Mouse (Mus musculus) monocyte, adult 2 months (primary cell): Measurements from ENCODE around the gene Irf4.

Experiments
- DNase-seq, 2 experiments: peaks; one replicate each; pipeline ENCODE4 v3.0.0; 2022; ENCODE audit warnings: low spot score in 2 of 2, low read depth in 1 of 2

Irf4 gene

DNA sequence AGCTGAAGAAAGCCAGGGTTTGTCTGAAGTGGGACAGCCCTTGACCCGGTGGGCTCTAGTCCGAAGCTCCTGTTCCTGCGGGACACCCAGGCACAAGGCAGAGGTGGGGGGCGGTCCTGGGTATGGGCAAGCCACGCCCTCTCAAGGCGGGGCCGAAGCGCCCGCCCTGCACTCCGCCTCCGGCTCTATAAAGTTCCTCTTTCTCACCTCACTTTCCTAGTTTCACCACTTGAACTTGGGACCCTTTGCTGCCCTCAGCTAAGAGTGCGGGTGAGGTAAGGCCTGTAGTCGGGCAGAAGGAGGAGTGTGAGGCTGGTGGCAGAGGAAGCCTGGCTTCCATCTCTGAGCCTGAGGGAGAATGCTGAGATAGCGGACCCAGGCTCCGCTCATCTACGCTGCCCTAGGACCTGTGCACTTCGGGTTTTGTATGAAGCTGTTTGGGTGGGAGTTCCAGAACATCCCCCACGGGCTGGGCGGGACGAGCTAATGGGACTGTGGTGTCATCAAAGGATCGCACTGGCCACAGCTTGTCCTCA is at the start of gene Irf4:
Gene Irf4 (plus strand): TSS at position 206 of the 536 bp plus-strand sequence.
- DNase-seq = peak; percentile 39 to 76

DNA sequence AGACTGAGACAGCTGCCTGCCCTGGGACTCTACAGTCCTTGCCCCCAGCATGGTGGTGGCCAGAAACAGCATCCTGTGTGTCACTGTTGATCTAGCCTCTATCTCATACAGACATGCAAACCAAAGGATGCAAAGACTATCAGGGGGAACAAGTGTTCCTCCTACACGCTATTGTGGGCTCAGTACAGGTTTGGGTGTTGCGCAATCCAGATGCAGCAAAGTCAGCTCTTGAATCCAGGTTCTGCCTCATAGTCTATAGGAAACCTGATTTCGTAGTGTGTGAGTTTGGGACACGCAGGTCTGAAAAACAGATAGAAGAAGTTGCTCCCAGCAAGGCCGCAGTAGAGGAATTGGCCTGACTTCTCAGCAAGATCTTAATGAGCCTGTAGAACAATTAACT is 46.3 kb upstream of the Irf4 start:
- DNase-seq = no peak

DNA sequence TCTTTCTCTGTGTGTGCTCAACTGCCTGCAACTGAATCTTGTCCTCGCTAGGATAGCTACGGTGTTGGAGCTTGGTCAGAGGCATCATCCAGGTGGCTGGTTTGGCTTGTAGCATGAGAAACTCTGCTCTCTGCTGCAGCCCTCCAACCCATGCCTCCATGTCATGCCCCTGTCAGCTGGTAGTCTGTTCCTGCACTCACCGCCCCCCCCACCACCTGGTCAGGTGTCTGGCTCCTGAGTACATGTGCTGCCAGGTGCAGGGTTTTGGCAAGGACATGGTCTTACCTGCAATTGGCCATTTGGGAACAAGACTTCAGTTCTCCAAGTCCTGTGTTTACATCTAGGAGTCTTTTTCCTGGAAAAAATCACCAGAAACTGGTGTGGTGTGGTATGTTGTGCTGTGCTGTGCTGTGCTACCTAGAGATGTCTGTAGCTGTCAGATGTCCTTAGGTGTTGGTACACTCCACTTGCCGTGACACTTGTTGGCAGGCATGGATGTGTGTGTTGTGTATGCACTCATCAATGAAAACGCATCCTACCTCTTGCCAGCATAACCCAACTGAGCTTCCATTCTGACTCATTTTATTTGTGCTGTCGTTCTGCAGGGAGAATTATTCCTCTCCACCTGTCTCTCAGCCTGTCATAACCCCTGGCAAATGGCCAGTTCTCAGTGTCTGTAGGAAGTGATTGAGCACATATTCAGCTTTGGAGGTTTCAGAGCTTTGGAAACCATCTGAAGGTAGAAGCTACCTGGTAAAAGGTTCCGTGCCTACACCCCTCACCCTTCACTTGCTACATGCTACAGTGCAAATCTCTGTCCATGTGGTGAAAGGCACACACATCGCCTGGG is 44.6 kb upstream of the Irf4 start:
- DNase-seq = no peak

DNA sequence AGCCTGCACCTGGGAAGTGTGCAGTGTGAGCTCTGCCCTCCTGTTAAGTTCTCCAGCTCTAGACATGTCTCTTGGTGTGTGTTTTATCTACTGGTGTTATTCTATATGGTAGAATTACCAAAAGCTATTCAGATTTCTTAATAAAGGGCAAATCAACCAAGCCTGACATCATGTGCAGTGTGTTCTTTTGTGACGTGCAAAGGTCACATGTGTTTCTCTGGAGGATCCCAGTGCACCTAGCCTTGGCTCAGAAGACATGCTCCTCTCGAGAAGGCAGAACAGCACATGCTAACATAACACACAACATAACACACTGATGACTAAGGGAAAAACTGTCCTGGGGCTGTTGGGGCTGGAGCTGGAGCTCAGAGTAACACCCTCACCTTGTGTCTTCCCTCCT is 38.0 kb upstream of the Irf4 start:
- no peak for DNase-seq

DNA sequence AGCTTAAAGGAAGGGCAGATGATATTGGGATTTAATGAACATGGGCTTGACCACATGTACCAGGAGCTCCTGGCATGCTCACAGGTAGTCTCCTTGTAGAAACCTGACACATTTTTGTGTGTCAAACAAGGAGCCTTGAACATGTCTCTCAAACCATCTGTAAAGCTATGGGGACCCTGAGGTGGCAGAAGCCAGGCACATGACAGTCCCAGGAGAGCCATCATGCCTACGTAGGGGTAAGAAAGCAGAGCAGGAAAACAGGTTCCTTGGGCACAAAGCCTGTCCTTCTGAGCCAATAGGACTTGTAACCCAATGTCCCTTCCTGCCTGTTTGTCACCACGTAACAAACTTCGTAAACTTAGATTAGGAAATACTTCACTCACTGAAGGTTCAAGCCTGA is 37.3 kb upstream of the Irf4 start:
- no peak for DNase-seq

DNA sequence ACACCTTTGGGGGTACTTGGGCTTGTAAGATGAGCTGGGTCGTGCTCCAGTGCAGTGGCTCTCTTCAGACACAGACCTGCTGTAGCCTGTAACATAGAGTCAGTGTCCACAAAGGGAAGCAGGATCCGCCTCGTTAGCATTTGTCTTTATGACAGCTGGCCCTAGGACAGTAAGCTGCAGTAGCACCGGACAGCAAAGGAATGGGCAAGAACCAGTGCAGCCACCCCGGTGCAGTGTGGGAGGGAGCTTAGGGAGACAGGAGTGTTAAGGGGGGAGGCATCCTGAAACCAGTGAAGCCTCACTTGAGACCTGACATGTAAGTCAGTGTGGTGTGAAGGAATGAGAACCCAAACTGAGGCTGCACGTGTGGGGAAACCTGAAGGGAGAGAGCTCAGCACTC is 36.7 kb upstream of the Irf4 start:
- DNase-seq = no peak

DNA sequence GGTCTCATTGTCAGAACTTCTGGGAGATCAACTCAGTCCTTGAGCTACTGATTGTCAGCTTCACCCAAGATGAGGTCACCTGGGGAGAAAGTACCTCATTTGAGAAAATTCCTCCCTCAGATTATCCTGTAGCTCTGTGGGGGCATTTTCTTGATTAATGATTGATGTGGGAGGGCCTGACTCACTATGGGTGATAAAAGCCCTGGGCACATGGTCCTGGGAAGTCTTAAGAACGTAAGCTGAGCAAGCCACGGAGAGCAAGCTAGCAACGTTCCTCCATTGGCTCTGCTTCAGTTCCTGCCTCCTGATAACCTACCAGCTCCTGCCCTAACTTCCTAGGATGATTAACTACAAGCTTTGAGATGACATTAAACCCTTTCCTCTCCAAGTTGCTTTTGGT is 35.4 kb upstream of the Irf4 start:
- DNase-seq = no peak

DNA sequence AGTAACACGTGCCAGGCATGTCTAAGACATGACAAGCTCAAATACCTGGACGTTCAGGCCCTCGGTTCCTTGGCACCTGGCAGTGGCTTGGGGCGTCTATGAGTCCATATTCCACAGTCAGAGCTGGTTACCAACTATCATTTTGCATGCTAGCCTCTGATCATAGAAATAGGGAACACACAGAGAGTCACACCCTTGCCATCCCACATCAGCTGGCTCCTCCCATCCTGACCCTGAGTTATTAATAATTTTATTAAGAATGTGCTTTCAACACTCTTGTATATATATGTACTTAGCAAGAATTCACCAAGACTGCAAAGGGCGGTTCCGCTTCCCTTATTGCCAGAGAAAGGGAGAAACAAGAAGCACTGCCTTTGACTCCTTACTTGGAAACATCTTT is 34.5 kb upstream of the Irf4 start:
- no peak for DNase-seq

DNA sequence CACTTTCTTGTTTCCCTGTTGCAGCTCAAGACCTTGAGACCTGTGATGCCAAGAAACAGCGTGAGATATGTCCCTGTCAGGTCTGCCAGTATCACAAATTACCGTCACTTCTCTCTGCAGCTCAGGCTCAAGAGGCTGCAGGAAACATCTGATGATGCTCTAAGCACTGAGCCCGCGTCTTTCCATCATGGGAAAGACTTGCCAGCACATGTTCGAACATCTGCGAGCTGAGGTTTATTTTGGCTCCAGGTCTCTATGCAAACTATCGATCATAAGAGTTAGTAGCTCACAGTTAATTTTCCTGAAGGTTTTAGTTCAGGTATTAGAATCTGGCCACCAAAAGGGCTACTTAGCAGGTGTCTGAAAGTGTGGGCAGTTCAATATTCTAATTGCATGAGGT is 34.0 kb upstream of the Irf4 start:
- DNase-seq = no peak

DNA sequence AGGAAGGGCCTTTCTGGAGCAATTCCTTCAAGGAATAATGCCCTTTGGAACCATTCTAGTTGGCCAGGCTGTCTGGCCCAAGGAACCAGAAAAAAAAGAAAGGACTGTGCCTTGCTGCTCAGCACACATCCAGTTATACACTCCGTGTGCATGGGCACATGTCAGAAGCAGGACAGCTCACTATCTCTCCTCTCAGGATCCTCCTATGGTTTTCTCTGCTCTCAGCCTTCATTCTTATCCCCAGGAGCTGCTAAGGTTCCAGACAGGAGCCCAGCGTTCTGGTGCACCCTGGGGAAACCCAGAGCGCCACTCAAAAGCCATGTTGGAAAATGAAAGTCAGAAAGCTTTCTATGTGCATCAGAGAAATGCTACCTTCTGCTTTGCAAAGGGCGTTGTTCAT is 33.5 kb upstream of the Irf4 start:
- no peak for DNase-seq

DNA sequence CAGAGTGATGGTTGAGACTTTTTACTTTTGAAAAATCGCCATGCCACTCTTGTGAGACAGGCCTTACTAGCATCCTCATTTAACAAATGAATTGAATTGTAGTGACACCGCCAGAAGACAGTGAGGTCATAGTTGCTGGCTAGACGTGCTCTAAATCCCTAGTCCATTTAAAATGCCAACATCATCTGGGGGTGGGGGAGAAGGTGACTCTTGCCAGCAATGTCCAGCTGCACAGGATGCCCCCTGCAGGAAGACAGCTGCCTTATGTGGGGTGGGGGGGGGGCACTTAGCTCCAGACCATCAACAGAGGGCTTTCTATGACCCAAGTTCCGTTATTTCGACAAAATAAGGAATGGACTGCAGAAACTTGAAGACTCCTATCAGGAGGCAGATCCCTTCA is 32.4 kb upstream of the Irf4 start:
- no peak for DNase-seq

DNA sequence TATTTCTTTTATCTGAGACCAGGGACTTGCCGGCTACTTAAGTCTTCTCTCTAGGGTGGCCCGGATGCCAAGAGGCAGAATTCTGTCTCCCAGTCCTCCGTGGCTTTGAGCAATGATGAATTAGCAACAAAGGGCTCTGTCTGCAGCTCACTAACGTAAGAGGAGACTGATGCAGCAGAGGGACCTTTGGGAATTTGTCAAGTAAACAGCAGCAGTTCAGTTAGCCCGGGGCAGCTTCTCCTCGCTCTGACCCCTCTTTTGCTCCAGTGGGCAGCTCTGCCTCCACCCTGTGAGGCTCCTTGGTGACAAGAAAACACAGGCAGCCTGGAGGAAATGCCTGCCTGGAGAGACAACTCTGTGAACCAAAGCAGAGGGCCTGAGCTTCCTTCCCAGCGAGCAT is 26.4 kb upstream of the Irf4 start:
- no peak for DNase-seq

DNA sequence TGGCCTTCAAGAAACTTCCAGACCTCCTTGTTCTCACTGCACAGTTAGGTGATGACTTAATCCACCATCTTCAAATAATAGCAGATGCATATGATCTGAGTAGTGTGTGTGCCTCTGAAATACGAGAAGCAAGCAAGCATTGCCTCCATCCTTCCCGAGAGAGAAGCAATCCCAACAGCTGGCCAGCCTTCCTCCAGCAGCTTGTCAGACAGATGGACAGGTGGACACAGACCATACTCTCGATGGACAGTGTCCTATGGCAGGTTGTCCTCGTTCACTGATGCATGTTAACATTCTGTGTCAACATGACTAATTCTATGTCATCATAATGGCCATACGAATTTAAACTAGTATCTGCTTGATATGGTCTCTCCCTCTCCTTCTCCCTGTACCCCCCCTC is 25.8 kb upstream of the Irf4 start:
- no peak for DNase-seq

DNA sequence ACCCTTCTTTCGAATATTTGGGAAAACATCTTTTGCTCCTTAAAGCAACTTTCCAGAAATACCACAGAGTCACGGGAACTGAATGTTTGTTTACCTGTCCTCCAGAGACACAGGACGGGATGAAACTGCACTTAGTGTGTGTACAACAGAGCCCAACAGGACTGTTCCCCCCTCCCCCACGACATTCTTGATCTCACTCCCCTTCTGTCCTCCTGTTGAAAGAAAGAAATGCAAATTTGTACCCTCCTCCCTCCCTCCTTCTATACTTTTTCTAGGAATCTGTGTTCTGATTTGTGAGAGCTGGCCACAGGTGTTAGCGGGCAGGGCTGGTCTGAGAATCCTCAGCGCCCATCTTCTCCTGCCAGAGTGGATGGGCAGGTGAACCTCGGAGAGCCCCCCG is 25.2 kb upstream of the Irf4 start:
- no peak for DNase-seq

DNA sequence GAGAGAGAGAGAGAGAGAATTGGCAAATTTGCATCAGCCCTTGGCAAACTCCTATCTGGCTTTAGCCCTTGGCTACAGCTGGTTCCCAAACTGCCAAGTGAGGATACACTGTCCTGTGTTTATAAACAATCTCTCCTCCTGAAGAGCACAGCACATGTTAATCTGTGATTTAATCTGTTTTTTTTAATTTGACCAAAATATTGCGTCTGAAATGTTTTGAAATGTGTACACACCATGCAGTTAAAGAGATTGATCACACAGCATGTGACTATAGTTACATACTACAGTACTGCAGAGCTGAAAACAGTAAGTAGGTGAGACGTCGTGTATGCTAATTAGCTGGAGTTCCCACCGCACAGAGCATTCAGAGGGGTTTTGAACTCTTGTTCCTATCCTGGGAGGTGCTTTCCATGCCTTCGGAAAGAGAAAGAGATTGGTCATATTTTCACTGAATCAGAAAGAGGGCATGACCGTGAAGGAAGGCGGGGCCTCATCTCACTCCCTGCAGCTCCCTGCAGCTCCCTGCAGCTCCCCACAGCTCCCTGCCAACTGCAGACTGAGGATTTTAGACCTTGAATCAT is 24.2 kb upstream of the Irf4 start:
- DNase-seq = no peak

DNA sequence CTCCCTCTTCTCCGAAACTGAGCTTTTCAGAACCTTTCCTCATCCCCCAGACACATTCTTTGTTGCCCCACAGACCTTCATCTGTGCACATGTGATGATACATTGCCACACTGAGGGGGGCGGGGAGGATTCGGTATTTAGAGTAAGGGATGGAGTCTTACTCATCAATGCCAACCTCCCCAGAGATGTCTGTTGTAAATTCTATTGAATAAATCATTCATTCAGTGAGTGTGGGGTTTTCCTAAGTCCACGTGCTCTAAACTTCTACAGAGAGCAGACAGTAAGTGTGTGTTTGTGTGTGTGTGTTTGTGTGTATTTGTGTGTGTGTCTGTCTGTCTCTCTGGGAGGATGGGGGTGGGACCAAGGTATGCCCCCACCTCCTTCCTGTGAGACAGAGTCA is 22.1 kb upstream of the Irf4 start:
- DNase-seq = no peak

DNA sequence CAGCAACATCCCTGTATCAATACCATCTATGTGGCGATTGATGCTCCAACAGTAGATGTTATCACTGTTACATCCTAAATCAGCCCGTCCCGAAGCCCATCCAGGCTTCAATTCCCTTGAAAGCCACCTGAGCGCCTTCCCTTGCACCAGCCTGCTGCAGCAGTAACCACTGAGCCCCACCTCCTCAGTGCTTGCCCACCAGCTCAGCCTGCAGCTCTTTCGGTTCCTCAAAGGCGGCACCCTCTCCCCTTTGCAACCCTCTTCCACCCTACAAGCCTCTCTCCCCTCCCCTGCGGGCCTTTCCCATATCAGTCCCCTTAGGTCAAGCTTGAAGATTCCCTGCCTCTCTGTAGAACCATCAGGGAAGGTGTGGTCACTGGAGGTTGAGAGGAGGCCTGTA is 20.9 kb upstream of the Irf4 start:
- no peak for DNase-seq

DNA sequence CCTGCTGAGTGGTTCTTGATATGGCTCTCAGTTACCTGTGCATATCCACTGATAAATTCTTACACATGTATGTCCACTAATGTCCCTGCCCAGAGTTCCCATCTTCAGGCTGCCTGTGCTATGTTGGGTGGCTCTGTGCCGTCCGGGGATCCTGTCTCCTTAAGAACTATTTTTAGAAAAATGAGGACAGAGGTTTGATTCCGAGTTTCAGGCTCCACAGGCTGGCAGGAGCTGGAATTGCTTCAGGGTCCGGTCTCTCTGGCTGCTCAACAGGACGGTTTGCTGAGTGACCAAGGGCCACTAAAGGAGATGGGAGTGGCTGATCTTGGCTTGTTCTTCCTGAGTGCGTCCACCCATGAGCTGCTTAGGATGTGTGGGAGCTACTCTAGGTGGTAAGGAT is 19.8 kb upstream of the Irf4 start:
- no peak for DNase-seq

DNA sequence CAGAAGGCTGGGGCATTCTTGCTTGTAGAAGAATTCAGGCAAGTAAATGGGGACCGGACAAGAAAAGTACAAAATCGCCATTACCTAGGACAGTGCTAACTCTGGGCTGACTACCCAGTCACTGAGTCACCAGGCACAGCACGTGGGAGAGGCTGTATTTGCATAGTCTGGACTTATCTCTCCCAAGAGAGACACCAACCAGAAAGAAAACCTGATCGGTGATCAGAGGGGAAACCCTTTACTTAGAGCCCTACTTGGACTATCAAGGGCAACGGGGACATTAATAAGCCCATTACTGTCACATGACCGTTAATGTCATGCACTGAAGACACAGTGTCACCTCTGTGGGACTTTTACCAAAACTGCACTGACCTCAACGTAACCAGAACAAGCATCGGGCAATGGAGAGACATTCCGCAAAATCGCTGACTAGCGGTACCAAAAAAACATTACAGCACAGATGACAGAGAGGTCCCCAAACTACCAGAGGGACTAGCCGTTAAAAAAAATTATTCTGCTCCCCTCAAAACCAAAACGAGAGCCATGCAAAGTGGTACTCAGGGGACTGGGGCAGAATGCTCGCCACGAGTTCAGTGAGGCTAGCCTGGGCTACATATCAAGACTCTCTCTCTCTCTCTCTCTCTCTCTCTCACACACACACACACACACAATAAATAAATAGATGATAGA is 18.8 kb upstream of the Irf4 start:
- no peak for DNase-seq

DNA sequence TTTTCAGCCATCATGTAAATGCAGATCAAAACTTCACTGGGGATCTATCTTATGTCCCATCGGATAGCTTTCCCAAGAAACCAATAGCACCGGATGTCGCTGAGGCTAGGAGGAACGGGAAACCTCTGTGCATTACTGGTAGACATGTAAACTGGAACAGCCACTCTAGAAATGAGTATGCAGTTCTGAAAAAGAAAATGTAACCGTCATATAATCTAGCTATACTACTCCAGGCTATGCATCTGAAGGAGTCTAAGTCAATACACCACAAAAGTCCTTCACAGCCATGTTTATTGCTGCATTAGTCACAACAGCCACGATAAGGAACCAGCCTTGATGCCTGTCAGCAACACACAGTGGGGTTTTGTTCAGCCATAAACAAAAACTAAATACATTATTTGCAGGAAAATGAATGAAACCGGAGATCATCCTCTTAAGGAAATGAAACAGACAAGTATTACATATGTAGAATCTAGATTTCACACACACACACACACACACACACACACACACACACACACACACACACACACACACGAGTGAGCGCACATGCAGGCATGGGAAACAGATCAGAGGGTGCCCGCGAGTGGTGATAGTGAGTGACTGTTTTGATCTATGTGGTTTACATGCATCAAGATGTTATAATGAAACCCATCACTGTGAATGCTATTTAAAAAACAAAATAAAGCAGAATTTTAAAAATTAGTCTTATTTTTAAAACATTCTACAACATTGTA is 16.1 kb upstream of the Irf4 start:
- DNase-seq = no peak

DNA sequence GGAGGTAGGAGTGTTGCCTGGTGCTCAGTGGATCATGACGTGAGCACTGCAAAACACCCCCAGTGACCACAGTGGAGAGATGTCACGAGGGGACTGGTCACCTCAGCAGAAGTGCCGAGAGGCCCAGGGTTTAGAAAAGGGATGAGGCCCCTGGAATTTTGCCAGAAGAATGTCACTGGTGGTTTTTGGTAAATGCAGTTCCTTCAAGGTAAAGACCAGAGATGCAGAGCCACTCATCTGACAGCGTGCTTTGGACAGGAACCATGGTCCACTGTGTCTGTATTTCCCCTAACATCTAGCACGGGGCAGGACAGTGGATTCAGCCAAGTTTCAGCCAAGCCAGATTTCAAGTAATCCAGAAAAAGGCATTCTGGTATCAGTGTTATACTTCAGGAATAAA is 12.3 kb upstream of the Irf4 start:
- no peak for DNase-seq

DNA sequence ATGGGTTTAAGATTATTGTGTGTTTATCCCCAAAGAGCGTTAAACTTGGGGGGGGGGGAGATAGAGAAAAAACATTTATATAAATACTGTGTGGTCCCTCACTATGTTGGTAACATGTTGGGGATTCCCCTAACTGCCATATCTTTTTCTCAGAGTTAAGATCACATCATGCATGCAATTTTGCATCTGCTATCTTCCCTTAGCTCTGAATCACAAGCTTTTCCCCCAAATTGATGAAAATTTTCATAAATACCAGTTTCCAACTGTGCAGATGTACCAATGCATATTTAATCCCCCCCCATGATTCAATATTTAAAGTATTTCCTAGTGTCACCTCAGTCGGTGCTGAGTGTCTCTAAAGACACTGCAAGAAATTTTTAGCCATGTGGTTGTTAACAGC is 11.8 kb upstream of the Irf4 start:
- no peak for DNase-seq
